Mouse (Mus musculus) embryonic fibroblast, embryonic 13.5 days (primary cell): ENCODE results near the gene Epn2.

ENCODE experiments used
- CTCF ChIP-seq: IDR thresholded peaks from 2 replicates; pipeline ENCODE4 v1.5.1; 2011; ENCODE audit warnings: mild to moderate bottlenecking, control low read depth, low read length, moderate library complexity, borderline replicate concordance; ENCODE audit not compliant: insufficient read depth
- POLR2A ChIP-seq: IDR thresholded peaks from 2 replicates; pipeline ENCODE4 v1.6.1; 2011; ENCODE audit warnings: low read depth, mild to moderate bottlenecking, control low read depth, low read length, moderate library complexity

DNA sequence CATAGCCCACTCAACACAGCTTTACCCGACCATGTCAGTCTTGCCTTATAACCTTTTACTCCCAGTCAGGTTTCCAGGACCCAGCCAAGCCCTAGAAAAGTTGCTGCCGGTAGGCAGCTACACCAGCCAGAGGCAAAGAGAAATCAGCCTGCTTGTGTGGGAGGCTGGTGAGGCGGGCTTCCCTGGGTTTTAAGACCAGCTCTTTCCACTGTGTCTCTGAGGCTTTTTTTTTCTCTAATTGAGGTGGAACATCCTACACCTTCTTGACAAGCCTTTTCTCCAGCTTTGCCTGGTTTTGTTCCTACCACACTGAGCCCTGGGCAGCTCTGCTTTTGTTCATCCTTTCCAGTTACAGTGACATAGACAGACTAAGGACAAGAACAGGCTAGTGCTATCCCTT lies 31.7 kb upstream of the Epn2 start:
- TF ChIP-seq POLR2A (no peak), CTCF (no peak)
